Mouse (Mus musculus) thymus, adult 18-20 months (tissue): Measurements from ENCODE around the gene Chek2.
"Not testable (repeated sequence)": the region's sequence is repeated elsewhere in the genome, so short reads cannot be mapped to it uniquely, and the experiment has no call there.

Source experiments
- DNase-seq, 2 experiments: peaks; one replicate each; pipeline ENCODE4 v3.0.0; 2022; ENCODE audit warnings: mixed read lengths in 2 of 2

Chek2 gene

DNA sequence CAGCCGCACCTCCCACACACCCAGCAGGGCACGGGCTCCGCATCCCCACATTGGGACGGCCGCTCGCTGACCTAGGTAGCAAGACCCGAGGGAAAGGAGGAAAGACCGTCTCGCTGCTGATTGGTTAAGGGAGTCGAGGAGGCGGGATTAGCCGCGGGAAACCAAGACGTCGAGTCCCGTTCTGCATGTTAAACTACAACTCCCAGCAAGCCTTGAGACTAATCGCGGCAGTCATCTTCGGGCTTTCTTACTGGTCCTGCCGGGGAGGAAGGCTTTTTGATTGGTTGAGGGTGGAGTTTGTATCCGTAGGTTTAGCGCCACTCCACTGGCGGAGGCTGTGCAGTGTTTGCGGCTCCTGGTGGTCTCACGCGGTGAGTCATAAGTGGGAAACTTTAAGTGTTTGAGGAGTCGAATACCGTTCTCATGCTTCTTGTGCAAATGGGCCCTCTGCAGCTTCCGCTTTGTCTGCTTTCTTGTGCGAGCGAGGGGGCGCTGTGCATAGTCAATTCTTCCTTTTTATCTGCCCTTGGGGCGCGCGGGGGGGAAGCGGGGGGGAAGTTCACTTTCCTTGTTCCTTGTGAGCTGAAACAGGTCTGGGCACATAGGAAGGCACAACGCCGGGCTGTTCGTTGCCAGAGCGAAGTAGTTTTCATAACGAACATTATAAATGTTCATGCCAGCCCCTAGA is at the start of gene Chek2, which contains the start of gene Hscb:
Gene Chek2, plus strand, starts transcription at position 302 of the 688 bp plus-strand sequence.
Gene Hscb, minus strand, starts transcription at position 100 of the 688 bp plus-strand sequence.
- peak; percentile 95 to 98 for DNase-seq

DNA sequence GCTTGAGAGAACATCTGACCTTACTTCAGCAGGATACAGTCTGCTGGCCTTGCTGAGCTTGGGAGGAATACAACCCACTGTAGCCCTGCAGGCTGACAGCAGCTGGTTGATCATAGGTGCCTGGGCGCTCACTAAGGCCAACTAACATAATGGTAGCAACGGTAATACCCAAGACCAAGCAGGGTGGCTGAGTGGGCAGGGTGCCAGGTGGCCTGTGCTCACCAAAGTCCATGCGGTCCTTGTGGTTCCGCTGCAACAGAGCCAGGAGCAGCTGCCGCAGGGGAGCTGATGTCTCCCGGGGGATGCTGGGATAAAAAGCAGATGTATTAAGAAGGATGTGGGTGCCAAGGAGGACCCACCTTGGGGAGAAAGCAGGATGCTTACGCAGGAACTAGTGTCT is 45.4 kb upstream of the Chek2 start:
- no peak for DNase-seq

DNA sequence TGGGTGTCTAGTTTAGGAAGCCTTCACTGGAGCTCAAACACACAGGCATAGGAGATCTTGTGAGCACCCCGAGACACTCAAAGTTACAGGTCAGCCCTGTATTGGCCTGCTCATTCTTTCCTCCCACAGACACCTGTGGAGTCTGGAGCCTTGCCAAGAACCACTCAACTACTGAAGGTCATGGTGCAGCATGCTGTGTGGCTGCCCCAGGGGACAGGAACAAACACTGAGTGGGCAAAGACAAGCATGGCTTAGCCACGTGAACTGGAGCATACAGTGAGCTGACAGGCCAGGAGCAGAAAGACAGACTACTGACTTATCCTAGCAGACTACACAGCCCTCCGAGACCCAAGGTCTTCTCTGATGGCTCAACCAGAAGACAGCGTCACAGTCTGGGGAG is 42.1 kb upstream of the Chek2 start:
- no peak for DNase-seq

DNA sequence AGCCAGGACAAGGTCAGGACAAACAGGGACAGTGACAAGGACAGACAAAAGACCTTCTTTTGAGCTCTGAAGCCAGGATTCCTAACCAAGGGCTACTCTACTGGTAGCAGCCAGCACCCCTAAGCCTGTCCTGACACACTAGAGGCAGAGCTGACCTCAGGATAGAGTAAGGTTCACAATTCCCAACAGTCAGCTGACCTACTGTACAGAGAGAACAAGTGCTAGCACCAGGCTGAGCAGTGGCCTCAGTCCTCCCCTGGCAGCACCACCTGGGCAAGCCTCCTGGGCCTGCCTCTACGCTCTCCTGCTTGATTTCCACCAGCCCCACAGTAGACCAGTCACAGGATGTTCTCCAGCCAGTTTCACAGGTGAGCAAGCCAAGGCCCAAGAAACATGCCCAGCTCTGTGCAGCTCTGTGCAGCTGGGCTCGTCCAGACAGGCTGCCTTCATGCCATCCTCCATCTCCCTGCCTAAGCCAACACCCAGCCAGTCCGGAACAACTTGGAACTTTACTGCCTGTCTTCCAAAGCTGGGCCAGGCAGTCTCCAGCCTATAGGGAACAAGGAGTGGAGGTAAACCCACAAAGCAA is 38.6 kb upstream of the Chek2 start:
- no peak for DNase-seq

DNA sequence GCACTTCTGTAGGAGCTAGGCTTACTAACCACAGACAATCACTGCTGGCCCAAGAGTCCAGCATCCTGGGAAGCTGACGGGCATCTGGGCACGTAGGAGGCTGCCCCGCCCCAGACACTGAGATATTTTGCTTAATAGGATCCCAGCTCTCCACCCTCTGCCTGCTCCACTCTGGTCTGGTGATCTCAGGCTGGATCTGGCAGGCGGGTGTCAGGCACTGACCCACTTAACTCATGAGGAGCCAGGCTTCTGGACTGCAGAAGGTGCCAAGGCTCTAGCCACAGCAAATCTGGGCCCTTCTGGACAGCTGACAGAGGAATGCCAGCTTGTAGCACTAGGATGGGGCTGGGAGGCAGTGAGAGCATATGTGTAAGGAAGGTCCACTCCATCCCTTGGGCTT is 37.6 kb upstream of the Chek2 start:
- no peak for DNase-seq

DNA sequence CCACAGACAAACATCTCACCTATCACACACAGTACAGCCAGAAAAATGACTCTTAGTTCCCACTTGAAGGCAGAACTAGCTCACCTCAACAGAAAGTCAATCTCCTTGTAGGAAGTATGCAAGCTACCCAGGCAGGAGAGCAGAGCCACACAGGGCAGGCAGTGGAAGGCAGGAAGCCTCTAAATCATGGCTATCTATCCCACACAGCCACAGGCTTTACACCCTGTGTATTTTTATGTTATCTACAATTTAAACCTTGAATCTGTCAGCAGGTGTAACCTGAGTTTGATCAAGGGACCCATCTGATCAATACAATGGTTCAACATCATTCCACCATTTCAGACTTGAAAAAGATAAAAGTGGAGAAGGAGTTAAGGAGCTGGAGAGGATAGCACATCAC is 37.0 kb upstream of the Chek2 start:
- no peak for DNase-seq

DNA sequence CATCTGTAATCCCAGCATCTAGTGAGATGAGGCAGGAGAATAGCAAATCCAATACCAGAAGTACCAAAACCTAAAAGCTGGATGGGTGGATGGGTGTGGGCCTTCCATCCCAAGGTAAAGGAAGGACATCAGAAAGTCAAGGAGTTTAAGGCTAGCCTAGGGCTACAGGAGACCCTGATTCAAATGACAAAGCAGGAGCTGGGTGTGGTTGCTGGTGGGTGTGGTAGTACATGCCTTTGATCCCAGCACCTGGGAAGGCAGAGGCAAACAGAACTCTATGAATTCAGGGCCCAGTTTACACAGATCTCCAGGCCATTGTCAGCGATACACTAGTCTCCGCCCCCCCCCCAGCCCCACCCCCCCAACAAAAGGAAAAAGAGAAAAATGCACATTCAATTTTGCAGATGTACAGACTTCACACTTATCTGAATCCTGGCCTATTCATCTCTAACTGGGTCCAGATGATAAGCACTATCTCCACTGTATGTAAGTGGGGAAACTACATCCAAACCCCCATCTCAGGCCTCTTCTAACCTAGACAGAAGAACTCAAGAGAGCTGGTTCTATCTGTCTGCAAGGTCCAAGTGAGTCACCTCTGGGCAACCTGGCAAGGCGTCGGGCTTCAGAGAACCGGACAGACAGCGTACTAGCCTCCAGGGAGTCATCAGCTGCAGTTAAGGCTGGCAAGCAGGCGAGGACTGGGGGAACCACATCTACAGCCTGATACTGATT is 35.6 kb upstream of the Chek2 start:
- DNase-seq: no peak

DNA sequence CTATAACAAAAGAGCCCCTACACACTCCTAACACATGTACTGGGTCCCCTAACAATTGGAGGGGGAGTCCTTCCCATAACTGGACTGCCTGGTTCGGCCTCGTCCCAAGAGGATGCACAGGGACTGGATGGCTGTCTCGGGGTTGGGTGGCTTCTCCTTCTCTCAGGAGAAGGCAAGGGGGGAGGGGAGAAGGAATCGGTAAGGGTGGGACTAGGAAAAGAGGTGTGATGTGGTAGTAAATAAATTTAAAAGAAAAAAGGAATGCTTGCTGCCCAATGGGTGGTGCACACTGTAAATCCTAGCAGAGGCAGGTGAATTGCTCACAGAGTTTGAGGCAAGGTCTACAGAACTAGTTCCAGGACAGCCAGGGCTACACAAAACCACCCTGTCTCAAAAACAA is 33.6 kb upstream of the Chek2 start:
- DNase-seq: no peak

DNA sequence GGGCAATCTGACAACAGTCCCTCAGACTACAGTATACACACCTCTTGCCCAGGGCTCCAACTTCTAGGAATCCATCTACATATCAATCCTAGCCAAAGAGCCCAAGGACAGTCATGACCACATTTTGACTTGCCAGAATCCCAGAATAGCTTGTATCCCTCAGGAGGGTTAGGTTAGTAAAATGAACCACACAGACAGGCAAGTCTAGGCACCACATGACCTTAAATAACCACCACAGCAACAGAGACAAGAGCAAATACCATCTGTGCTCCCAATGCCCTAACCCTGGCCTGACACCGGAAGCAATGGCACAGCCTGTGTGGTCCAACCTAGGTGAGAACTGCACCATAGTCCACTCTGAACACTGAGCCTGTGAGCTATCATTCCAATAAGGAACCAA is 33.1 kb upstream of the Chek2 start:
- no peak for DNase-seq

DNA sequence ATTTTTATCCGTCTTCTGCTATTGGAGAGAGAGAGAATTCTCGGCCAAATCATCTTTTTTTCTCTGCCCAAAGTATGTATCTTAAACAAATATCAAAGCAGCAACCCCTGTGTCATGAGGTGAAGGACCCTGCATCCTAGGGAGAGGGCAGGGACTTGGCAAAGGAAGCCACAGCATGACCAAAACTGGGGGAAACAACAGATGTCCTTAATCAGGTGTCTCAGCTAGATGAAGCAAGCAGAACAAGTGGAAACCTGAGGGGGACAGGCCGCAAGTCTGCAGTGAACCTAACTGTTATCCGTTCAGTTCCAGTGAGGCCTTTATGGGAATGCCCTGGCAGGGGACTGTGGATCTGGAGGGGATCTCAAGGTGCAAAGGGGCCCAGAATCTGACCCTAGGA is 32.3 kb upstream of the Chek2 start:
- no peak for DNase-seq

DNA sequence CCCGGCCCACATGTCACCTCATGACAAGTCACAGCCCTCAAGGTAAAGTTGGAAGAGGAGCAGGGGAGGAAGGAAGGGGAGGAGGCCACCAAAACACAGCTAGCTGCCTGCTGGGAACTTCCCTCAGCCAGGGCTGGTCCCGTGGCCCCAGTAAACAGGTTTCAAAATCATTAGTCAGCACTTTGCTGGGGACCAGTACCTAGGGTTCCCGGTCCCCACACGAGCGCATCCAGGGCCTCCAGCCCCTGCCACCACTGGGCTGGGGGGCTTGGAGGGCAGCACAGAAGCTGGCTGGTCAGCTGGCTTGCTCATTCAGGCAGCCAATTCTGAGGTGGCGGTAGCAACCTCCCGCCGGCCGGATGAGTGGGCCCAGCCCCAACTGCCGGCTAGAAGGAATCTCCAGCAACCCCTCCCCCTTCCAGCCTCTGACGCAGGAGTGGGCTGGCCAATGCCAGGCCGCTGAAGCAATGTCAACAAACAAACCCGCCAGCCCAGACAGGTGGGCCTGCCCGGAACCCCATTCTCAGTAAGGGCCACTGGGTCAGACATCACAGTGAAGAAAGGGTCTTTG is 31.6 kb upstream of the Chek2 start:
- DNase-seq: peak; percentile 54 to 67

DNA sequence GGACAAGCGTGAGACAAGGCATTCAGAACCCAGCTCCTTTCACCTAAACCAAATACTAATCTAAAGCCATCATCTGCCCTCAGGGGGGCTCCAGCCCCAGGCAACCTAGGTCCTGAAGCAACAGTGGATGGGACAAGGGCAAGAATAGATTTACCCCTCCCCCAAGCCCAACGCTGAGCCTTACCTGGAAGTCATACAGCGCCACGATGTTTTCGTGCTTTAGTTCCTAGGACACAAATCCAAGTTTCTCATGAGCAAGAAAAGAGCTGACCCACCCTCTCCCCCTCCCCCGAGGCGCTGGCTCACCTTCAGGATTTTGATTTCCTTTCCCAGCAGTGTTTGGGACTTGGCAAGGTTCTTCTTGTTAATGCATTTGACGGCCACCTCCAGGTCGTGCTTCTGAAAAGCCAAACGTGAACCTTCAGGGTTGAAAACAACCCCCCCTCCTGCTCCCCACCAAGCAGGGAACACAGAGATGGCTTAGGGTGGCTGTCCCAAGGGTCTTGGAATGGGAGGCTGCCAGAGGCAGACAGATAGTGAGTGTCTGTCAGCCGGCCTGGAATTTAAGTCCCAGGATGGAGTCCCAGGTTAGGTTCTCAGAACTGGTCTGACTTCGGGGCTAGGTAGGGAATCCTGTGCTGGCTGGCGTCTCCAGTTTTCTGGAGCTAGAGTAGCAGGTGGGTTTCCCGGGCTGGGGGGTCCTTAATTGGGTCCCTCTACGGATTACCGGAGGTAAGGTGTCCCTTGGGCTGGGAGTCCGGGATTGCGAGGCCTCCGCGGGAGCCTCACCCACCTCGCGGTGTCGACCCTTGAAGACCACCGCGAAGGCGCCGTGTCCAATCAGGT is 30.7 kb upstream of the Chek2 start:
- peak; percentile 25 to 45 for DNase-seq

DNA sequence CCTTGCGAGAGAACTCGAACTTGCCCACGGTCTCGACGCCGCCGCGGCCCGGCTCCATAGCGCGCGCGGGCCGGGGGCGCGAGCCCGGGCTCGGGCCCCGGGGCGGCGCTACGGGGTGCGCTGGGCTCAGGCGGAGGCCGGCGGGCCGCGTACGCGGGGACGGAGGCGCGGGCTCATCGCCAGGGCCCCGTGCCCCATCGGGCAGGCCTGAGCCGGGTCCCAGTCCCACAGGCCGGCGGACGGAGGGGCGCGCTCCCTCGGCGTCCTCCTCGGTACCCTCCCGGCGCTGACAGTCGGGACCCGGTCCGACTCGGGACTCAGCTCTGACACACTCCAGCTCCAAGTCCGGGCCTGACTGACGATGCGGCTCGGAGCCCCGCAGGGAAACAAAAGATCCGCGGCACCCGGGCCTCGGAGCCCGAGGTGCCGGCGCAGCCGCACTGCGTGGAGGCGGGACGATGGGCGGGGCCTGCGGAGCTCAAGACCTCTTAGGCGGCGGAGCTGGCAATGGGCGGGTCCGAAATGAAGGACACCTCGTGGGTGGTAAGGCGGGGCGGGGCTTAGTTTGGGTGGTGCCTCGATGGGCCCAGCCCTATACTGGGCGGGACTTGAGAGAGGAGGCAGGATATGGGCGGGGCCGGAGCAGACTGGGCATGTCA is 30.0 kb upstream of the Chek2 start, which contains the start of gene Ulk1:
Gene Ulk1, minus strand, starts transcription at position 431 of the 659 bp plus-strand sequence.
- DNase-seq: peak; percentile 99 to 100

DNA sequence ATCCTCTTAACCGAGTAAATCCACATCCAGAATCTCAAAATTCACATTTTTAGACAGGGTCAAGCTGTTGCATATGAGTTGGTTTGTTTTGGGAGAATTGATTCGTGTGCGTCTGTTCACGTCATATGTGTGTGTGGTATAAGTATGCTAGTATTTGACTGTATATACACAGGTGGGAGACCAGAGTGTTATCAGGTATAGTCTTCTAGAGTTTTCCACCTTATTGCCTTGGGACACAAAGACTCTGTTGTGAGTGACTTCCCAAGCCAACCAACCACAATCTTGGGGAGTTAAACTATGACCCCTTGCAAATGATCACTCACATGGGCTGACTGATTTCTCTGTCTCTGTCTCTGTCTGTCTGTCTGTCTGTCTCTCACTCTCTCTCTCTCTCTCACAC is 15.4 kb upstream of the Chek2 start:
- no peak for DNase-seq

DNA sequence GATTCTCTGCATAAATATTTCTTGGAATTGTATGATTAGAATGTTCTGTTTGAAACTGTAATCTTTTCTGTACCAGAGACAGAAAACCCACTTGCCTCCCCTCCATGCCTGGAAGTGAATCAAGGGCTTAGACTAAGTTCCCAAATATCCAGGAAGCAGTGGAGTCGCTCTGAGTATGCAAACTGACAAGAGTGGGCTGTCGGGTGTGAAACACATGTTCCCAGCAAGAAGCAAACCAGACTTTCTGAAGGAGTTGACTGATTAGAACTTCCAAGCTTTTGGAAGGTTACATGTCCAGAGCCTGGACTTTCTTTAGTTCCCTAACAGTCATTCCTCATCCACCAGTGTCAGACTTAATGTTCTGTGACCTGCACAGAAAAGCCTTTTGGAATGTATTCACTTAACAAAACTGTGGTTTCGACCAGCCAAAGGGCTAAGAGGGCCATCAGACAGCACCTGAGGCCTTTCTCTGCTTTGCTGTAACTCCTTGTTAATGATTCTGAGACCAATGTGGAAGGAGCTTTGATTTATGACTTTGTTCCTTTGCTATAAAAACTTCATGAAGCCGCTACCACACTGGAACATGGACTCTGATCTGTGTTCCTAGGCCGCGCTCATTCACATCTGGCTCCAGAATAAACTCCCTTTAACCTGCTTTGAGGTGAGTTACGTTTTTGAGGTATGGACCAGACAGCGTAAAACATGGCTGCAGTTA is 12.8 kb upstream of the Chek2 start:
- DNase-seq: no peak

DNA sequence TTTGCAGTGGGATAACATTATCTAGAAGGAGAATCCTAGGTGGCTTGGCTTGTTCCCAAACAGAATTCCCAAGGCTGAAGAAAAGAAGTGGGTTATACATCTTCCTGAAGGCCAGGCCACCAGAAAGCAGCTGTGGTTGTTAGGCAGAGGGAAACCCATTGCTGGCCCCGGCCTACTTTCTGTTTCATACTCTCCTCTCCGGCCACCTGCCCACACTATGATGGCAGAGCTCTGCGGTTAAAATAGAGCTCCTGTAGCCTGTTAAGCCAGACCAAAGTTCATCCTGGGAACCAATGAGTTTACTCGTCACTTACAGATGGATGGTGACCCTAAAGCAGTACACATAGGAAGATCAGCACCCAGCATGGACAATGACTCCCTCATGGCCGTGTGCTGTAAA is 12.2 kb upstream of the Chek2 start:
- DNase-seq: no peak

DNA sequence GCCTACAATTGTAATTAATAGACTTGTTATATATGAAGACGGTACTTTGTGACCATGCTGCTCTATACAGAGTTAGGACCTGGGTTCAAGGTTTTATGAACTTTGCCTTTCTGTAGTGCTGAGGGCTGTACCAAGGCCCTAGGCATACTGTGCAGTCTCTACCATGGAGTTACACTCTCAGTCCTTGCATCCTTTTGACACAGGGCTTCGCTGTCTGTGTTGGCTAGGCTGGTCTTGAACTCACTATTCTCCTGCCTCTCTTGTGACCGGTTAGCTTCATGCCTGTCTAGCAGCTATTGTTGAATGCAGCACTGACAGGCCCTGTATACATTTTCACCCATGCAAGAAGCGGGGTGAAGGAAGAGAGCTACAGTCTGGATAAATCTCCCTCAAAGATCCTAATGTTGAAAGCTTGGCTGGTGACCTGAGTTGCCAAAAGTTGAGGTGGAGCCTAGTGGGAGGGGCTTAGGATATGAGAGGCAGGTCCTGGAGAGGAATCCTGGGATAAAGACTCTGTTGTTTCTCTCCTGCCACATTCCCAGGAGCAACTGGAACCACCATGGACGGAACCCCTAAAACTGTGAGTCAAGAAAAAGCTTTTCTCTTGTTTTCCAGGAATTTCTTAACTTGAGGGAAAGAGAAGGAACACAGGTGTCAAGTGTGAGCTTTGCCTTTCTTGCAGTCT is 8.6 kb upstream of the Chek2 start:
- no peak for DNase-seq

DNA sequence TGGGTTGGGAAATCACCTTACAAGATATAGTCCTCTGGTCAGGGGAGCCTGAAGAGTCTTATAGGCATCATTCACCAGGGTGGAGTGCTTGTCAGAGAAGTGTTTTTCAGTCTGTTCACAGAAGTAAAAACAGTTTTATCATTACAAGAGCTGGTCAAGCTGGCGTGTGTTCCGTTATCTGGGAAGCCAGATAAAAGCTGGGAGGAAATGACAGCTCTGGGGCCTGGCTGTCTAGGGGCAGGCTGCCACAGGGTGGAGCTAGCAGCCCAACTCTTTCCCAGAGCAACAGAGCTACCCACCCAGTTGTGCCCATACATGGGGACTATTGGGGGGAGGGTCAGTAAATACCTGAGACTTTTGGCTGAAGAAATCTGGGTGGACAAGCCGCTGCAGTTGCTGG is 3.8 kb upstream of the Chek2 start:
- peak; percentile 9 to 12 for DNase-seq

DNA sequence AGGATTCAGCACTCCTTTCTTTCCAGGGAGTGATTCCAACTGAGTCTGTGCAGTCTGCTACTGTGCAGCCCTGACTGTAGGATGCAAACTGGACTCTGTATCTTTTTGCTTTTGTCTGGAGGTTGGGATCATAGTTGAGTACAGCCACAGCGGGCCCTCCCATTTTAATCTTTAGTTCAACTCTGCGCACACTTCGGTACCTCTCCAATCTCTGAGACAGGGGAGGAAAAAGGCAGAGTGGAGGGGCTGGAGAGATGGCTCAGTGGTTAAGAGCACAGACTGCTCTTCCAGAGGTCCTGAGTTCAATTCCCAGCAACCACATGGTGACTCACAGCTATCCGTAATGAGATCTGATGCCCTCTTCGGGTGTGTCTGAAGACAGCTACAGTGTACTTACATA is 1.8 kb upstream of the Chek2 start:
- not testable (repeated sequence) for DNase-seq

DNA sequence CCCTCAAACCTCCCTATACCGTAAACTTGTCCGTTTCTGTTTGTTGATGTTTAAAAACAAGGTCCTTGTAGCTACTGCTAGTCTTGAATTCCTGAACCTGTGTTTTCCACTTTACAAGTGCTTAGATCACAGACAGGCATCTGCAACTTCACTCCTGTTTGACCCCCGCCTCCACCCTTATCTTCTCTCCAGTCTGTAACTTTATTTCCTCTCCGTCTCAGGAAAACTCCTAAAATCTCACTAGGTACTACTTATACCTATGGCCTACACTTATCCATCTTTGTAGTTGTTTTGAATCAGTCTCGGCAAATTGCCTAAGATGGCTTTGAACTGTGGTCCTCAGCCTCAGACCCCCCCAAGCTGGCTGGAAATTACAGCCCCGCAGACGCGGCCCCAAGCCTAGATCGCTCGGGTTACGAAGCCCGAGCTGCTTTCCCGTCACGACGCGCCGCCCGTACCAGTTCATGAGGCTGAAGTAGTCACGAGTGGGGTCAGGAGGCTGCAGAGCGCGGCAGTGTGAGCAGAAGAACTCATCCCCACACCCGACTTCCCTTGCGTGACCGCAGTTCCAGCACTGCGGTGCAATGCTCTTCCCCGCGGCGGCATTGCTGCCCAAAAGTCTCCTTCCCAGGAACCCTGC is 621 bp upstream of the Chek2 start:
- DNase-seq: no peak
